32 mouse cellular contexts compared by ENCODE assay signal in the genomic region with DNA sequence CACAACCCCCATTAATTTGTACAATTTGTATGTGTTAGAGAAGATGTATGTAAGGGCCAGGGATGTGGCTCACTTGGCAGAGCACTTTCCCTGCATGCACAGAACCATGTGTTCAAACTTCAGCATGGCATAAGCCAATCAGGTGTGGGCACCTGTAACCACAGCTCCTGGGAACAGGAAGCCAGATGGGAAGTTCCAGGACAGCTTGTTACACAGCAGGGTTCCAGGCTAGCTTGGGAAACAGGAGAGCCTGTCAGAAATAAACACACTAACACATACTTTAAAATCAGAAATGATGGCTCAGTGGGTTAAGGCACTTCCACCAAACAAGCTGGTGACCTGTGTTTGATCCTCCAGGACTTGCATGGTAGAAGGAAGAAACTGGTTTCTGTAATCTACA. TPM values are rescaled to one million over a fixed set of nuclear protein-coding genes. Genes with fewer than 3 reads are reported as not detected.
DNase-seq lines count a peak whose midpoint lies in the region; ATAC-seq and TF ChIP-seq lines count a peak whose summit lies in the region.
"Had no signal": no experiment of that assay in that cellular context is flagged by ENCODE, and none has a peak within 500 bp of the region (broad histone marks: within the 10 kb centered on the region; RNA-seq: fewer than 3 reads in every experiment).

No protein-coding gene starts in this region.

- H3K36me3 ChIP-seq in midbrain, postnatal 0 days (ENCODE audit: insufficient read depth, low read length), result no peaks in the 10 kb centered on the region
- no peaks in the 10 kb centered on the region for H3K36me3 ChIP-seq in midbrain, embryonic 14.5 days (ENCODE audit: control insufficient read depth, insufficient read depth, low read length)
- H3K36me3 ChIP-seq in neural tube, embryonic 15.5 days, result no peaks in the 10 kb centered on the region
- H3K36me3 ChIP-seq: embryonic facial prominence, embryonic 15.5 days; intestine, embryonic 15.5 days; liver, embryonic 15.5 days; midbrain, embryonic 15.5 days had no signal

- TF ChIP-seq CTCF in midbrain, postnatal 0 days (IDR thresholded peaks at IDR 0.05), result no peak

- H3K4me3 ChIP-seq in midbrain, postnatal 0 days (ENCODE audit: low read depth, low read length), result no peak overlapping the region
- H3K4me3 ChIP-seq in midbrain, embryonic 14.5 days (replicated peaks; ENCODE audit: low read depth, low read length), result no peak overlapping the region
- H3K4me3 ChIP-seq in neural tube, embryonic 15.5 days (replicated peaks), result no peak overlapping the region
- H3K4me3 ChIP-seq: embryonic facial prominence, embryonic 10.5 days; embryonic facial prominence, embryonic 15.5 days; forebrain, embryonic 12.5 days; heart, adult 2 months; heart, embryonic 13.5 days; hindbrain, embryonic 10.5 days; intestine, embryonic 15.5 days; liver, embryonic 15.5 days; midbrain, embryonic 15.5 days had no signal

- H3K4me1 ChIP-seq in midbrain, postnatal 0 days (ENCODE audit: insufficient read depth, low read length), result no peaks in the 10 kb centered on the region
- no peaks in the 10 kb centered on the region for H3K4me1 ChIP-seq in midbrain, embryonic 14.5 days (ENCODE audit: control insufficient read depth, insufficient read depth, low read length)
- peaks cover 3% of the 10 kb centered on the region; the same call in 1 of the 2 replicates for H3K4me1 ChIP-seq in neural tube, embryonic 15.5 days
- H3K4me1 ChIP-seq: embryonic facial prominence, embryonic 15.5 days; intestine, embryonic 15.5 days; midbrain, embryonic 15.5 days had no signal

- H3K4me2 ChIP-seq in midbrain, postnatal 0 days (ENCODE audit: low read depth, low read length, poor library complexity, severe bottlenecking), result no peak overlapping the region
- H3K4me2 ChIP-seq in midbrain, embryonic 14.5 days (ENCODE audit: low read length), result no peak overlapping the region
- no peak overlapping the region for H3K4me2 ChIP-seq in neural tube, embryonic 15.5 days
- H3K4me2 ChIP-seq: embryonic facial prominence, embryonic 15.5 days; forebrain, embryonic 12.5 days; heart, embryonic 13.5 days; intestine, embryonic 15.5 days; liver, embryonic 15.5 days; lung, embryonic 14.5 days; midbrain, embryonic 15.5 days had no signal

- ATAC-seq in midbrain, postnatal 0 days (ENCODE audit: low FRiP score), result no peak
- no peak for ATAC-seq in midbrain, embryonic 14.5 days (ENCODE audit: low FRiP score, low TSS enrichment)
- no peak for ATAC-seq in CD4-positive, CD25-positive, alpha-beta regulatory T cell, adult 4 months
- ATAC-seq in neural tube, embryonic 15.5 days (ENCODE audit: low FRiP score), result no peak
- ATAC-seq: forebrain, postnatal 0 days; hindbrain, embryonic 16.5 days; intestine, embryonic 15.5 days; midbrain, embryonic 15.5 days had no signal

- no peaks in the 10 kb centered on the region for H3K27me3 ChIP-seq in midbrain, postnatal 0 days (ENCODE audit: insufficient read depth, low read length)
- H3K27me3 ChIP-seq in midbrain, embryonic 14.5 days (ENCODE audit: control insufficient read depth, insufficient read depth, low read length), result no peaks in the 10 kb centered on the region
- H3K27me3 ChIP-seq in neural tube, embryonic 15.5 days (replicated peaks), result no peaks in the 10 kb centered on the region
- H3K27me3 ChIP-seq: CH12.LX; embryonic facial prominence, embryonic 15.5 days; forebrain, embryonic 12.5 days; heart, embryonic 13.5 days; intestine, embryonic 15.5 days; liver, embryonic 15.5 days; midbrain, embryonic 15.5 days had no signal

- no peak overlapping the region for H3K9ac ChIP-seq in midbrain, postnatal 0 days (replicated peaks; ENCODE audit: low read length, poor library complexity, severe bottlenecking)
- H3K9ac ChIP-seq in midbrain, embryonic 14.5 days (replicated peaks; ENCODE audit: low read length), result no peak overlapping the region
- H3K9ac ChIP-seq in neural tube, embryonic 15.5 days (replicated peaks), result no peak overlapping the region
- H3K9ac ChIP-seq: embryonic facial prominence, embryonic 15.5 days; forebrain, embryonic 12.5 days; forebrain, postnatal 0 days; heart, embryonic 13.5 days; intestine, embryonic 15.5 days; liver, embryonic 15.5 days; lung, embryonic 14.5 days; midbrain, embryonic 15.5 days had no signal

- H3K9me3 ChIP-seq in midbrain, postnatal 0 days (ENCODE audit: low read length), result no peaks in the 10 kb centered on the region
- no peaks in the 10 kb centered on the region for H3K9me3 ChIP-seq in midbrain, embryonic 14.5 days (ENCODE audit: control insufficient read depth, low read length)
- H3K9me3 ChIP-seq in neural tube, embryonic 15.5 days (replicated peaks), result no peaks in the 10 kb centered on the region
- H3K9me3 ChIP-seq: embryonic facial prominence, embryonic 10.5 days; embryonic facial prominence, embryonic 15.5 days; forebrain, embryonic 12.5 days; heart, embryonic 13.5 days; hindbrain, embryonic 10.5 days; intestine, embryonic 15.5 days; liver, embryonic 15.5 days; midbrain, embryonic 15.5 days had no signal

- no peak overlapping the region for H3K27ac ChIP-seq in midbrain, postnatal 0 days (ENCODE audit: low read depth, low read length)
- H3K27ac ChIP-seq in midbrain, embryonic 14.5 days (replicated peaks; ENCODE audit: low read depth, low read length), result no peak overlapping the region
- no peak overlapping the region for H3K27ac ChIP-seq in neural tube, embryonic 15.5 days (replicated peaks)
- H3K27ac ChIP-seq: embryonic facial prominence, embryonic 10.5 days; embryonic facial prominence, embryonic 15.5 days; forebrain, embryonic 12.5 days; heart, adult 2 months; heart, embryonic 13.5 days; hindbrain, embryonic 10.5 days; intestine, embryonic 15.5 days; liver, embryonic 15.5 days; midbrain, embryonic 15.5 days; stomach, postnatal 0 days had no signal

- peak; percentile 14 for DNase-seq in midbrain, postnatal 0 days (ENCODE audit: low spot score)
- no peak for DNase-seq in midbrain, embryonic 14.5 days
- DNase-seq in cerebellum, adult 11-12 months, result peak; percentile 89
- peak; percentile 91 for DNase-seq in cerebellum, adult 9-10 months
- DNase-seq in cerebellum, postnatal 36 days, result peak; percentile 83 to 84
- DNase-seq: adrenal gland, postnatal 10 days; B cell, adult 2 months; forebrain, postnatal 0 days; gastrocnemius, postnatal 36 days; heart, adult 2 months; heart, postnatal 10 days; kidney, postnatal 10 days; layer of hippocampus, postnatal 36 days; liver; lung, embryonic 14.5 days; lung, postnatal 14 days; right cerebral cortex, adult 18-20 months; right cerebral cortex, postnatal 4 days; thymus, postnatal 4 days had no signal

RNA-seq across cellular contexts. Expression of a gene that starts 4.0 kb away (rescaled TPM):
- 3.2 and 5.6 TPM in 2 replicates for total RNA-seq in midbrain, postnatal 0 days (2014; rRNA removed)
- polyA plus RNA-seq in midbrain, postnatal 0 days (2015; fragmentation: Nextera tagmentation; extraction: Ambion mirVana), result 2.8 and 3.8 TPM in 2 replicates
- polyA plus RNA-seq in midbrain, embryonic 14.5 days (2014; fragmentation: Nextera tagmentation; extraction: Ambion mirVana), result 0.43 and 0.68 TPM in 2 replicates
- under 1 TPM; 0.42 to 0.61 TPM for polyA plus RNA-seq in CD4-positive, CD25-positive, alpha-beta regulatory T cell, adult 4 months (2017; shearing (Covaris generic))
- 1.3 and 2.1 TPM in 2 replicates for polyA plus RNA-seq in neural tube, embryonic 15.5 days (2015; fragmentation: Nextera tagmentation; extraction: Ambion mirVana)

RNA-seq across cellular contexts. Expression of a gene that starts 53.0 kb away (rescaled TPM):
- 11.5 and 25.1 TPM in 2 replicates for total RNA-seq in midbrain, postnatal 0 days (2014; rRNA removed)
- 26.0 and 26.5 TPM in 2 replicates for polyA plus RNA-seq in midbrain, postnatal 0 days (2015; fragmentation: Nextera tagmentation; extraction: Ambion mirVana)
- polyA plus RNA-seq in midbrain, embryonic 14.5 days (2014; fragmentation: Nextera tagmentation; extraction: Ambion mirVana), result 45.5 and 62.1 TPM in 2 replicates
- polyA plus RNA-seq in CD4-positive, CD25-positive, alpha-beta regulatory T cell, adult 4 months (2017; shearing (Covaris generic)), result 10 to 100 TPM; 55.8 to 63.8 TPM
- polyA plus RNA-seq in neural tube, embryonic 15.5 days (2015; fragmentation: Nextera tagmentation; extraction: Ambion mirVana), result 36.0 and 37.1 TPM in 2 replicates
